Mouse (Mus musculus) kidney, adult 2 months (tissue): ENCODE measurements at regions not wholly inside any gene's neighbourhood (a gene's known extent, or its start where the extent isn't known, plus 50 kb on each side); places are given as distances from the start of the nearest gene placed in this dataset.

Experiments
- DNase-seq: peaks from one replicate; pipeline ENCODE4 v3.0.0; 2021
- H3K27ac ChIP-seq: fragments of 200-500 bp; 2 replicates; pipeline ENCODE4 v1.5.1; 2012; ENCODE audit warnings: low read depth, low read length, control low read depth, inconsistent platforms; ENCODE audit not compliant: insufficient read depth
- H3K27me3 ChIP-seq: fragments of 200-500 bp; replicated peaks from 2 replicates; pipeline ENCODE4 v1.6.1; 2012; ENCODE audit warnings: mild to moderate bottlenecking, moderate library complexity, low read length, inconsistent platforms; ENCODE audit not compliant: control insufficient read depth, insufficient read depth
- H3K36me3 ChIP-seq: fragments of 200-500 bp; 2 replicates; pipeline ENCODE4 v1.6.1; 2012; ENCODE audit warnings: mild to moderate bottlenecking, moderate library complexity, low read length, inconsistent platforms; ENCODE audit not compliant: control insufficient read depth, insufficient read depth
- H3K4me1 ChIP-seq: fragments of 200-500 bp; 2 replicates; pipeline ENCODE4 v1.6.1; 2011; ENCODE audit warnings: low read length; ENCODE audit not compliant: control insufficient read depth, insufficient read depth
- H3K4me3 ChIP-seq: fragments of 200-500 bp; 2 replicates; pipeline ENCODE4 v1.5.1; 2011; ENCODE audit warnings: mild to moderate bottlenecking, low read depth, low read length, control low read depth; ENCODE audit not compliant: insufficient read depth
- CTCF ChIP-seq: fragments of 200-500 bp; conservative IDR thresholded peaks from 2 replicates; pipeline ENCODE4 v1.5.1; 2011; ENCODE audit warnings: low read depth, mild to moderate bottlenecking, control low read depth, low read length, moderate library complexity, mixed read lengths; ENCODE audit not compliant: insufficient read depth, insufficient read length
- POLR2A ChIP-seq: fragments of 200-500 bp; IDR thresholded peaks from one replicate; pipeline ENCODE4 v1.6.1; 2011; ENCODE audit warnings: low read depth, low read length, control low read depth
- WGBS: fragments of 180-500 bp; shearing (Covaris S2); methylation state at CpG from one replicate; pipeline ENCODE4 v1.1.7; 2018; 5-methylcytosine and 5-hydroxymethylcytosine counted together

GRCm38 (mm10) chr1:77708202-77709020 lies 193.5 kb upstream of the Epha4 start:
- Histone ChIP-seq H3K36me3 (no peaks in the 10 kb centered on the region), H3K4me1 (no peaks in the 10 kb centered on the region), H3K4me3 (no peak overlapping the region), H3K27me3 (no peaks in the 10 kb centered on the region), H3K27ac (no peak overlapping the region)
- 56% methylated on average over 14 of the region's 14 CpGs for WGBS
- TF ChIP-seq CTCF (no peak), POLR2A (no peak)
- DNase-seq: no peak

GRCm38 (mm10) chr1:77695228-77696018 lies 180.5 kb upstream of the Epha4 start:
- DNase-seq: no peak
- TF ChIP-seq CTCF (no peak), POLR2A (no peak)
- 64% methylated on average over 3 of the region's 3 CpGs for WGBS
- H3K27ac ChIP-seq: no peak overlapping the region
- H3K27me3 ChIP-seq: no peaks in the 10 kb centered on the region
- no peaks in the 10 kb centered on the region for H3K4me1 ChIP-seq
- no peaks in the 10 kb centered on the region for H3K36me3 ChIP-seq
- H3K4me3 ChIP-seq: no peak overlapping the region

- H3K4me3 ChIP-seq: no peak overlapping the region
- no peak for DNase-seq
- no peak overlapping the region for H3K27ac ChIP-seq
- no peaks in the 10 kb centered on the region for H3K36me3 ChIP-seq
- no peaks in the 10 kb centered on the region for H3K4me1 ChIP-seq
- TF ChIP-seq CTCF: no peak
- TF ChIP-seq POLR2A: no peak
- no peaks in the 10 kb centered on the region for H3K27me3 ChIP-seq
- WGBS: 78% methylated on average over 7 of the region's 7 CpGs
Measured at GRCm38 (mm10) chr1:77663345-77663744, 148.5 kb upstream of the Epha4 start.

- no peak for DNase-seq
- no peaks in the 10 kb centered on the region for H3K36me3 ChIP-seq
- no peak overlapping the region for H3K4me3 ChIP-seq
- H3K27me3 ChIP-seq: no peaks in the 10 kb centered on the region
- H3K27ac ChIP-seq: no peak overlapping the region
- no peak for TF ChIP-seq CTCF
- TF ChIP-seq POLR2A: no peak
- H3K4me1 ChIP-seq: no peaks in the 10 kb centered on the region
Measured at GRCm38 (mm10) chr1:77660436-77660835, 145.5 kb upstream of the Epha4 start.

DNA sequence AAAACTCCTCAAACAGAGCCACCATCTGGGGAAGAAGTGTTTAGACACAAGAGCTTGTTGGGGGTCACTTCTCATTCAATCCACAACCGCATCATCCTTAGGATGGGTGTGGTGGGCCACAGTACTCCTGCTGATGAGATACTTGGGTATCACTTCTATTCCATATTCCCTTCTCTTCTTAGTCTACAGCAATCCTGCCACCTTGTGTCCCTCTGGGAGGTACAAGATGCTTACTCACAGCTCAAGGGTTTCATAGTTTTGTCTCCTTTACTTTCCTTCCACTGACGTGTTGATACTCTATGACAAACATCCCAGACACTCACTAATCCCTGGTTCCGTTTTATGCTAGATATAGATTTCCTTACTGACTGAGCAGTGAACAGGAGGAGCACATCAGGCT lies 122.1 kb upstream of the Epha4 start:
- 85% methylated on average over 3 of the region's 3 CpGs for WGBS

GRCm38 (mm10) chr1:77629496-77630281 lies 114.8 kb upstream of the Epha4 start:
- Histone ChIP-seq H3K36me3 (no peaks in the 10 kb centered on the region), H3K4me3 (no peak overlapping the region), H3K4me1 (no peaks in the 10 kb centered on the region), H3K27me3 (no peaks in the 10 kb centered on the region; the same call in 1 of the 2 replicates), H3K27ac (no peak overlapping the region)
- no peak for DNase-seq
- WGBS: 55% methylated on average over 9 of the region's 9 CpGs
- TF ChIP-seq CTCF (no peak), POLR2A (no peak)

More for the DNA sequence above, 122.1 kb upstream of the Epha4 start:
- Histone ChIP-seq H3K36me3 (no peaks in the 10 kb centered on the region), H3K4me1 (no peaks in the 10 kb centered on the region), H3K27me3 (no peaks in the 10 kb centered on the region), H3K4me3 (no peak overlapping the region), H3K27ac (no peak overlapping the region)
- no peak for DNase-seq
- TF ChIP-seq POLR2A (no peak), CTCF (no peak)

DNA sequence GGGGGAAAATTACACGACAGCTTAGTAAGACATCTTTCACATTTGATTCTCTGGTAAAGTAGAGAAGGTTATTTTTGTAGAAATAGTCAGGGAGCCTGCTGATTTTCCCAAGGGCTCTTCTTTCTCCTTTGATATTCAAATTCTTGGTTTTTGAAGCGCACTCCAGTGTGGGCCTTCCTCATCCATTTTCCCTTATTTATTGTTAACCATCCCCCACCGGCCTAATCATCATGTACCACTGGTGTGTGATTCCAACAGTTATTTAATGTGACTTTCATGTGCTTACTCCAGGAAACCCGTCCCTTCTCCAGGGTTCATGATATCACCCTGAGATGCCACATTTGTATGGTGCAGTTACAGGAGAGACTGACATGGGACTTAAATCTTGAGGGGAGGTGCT lies 114.0 kb upstream of the Epha4 start:
- H3K36me3 ChIP-seq: no peaks in the 10 kb centered on the region
- WGBS: 75% methylated on average over 4 of the region's 4 CpGs
- no peak overlapping the region for H3K4me3 ChIP-seq
- no peak overlapping the region for H3K27ac ChIP-seq
- no peak for DNase-seq
- TF ChIP-seq CTCF (no peak), POLR2A (no peak)
- H3K4me1 ChIP-seq: no peaks in the 10 kb centered on the region
- H3K27me3 ChIP-seq: no peaks in the 10 kb centered on the region; the same call in 1 of the 2 replicates
